Mouse (Mus musculus) liver, postnatal 0 days (tissue): Measurements from ENCODE around the gene Rbm44.
A peak's percentile ranks its signal among the peaks of the same experiment; 100 is the strongest.

Source experiments
- CTCF ChIP-seq: sonication (generic); IDR thresholded peaks from 2 replicates; pipeline ENCODE4 v1.5.1; 2016; ENCODE audit warnings: antibody characterized with exemption, low read depth
- EP300 ChIP-seq: IDR thresholded peaks from 2 replicates; pipeline ENCODE4 v1.6.1; 2016; ENCODE audit warnings: antibody characterized with exemption, low read depth, mild to moderate bottlenecking

GRCm38 (mm10) chr1:91101709-91102440 lies 43.0 kb upstream of the Rbm44 start:
- peak; percentile 73; the same call in 1 of the 2 replicates for TF ChIP-seq EP300
- no peak for TF ChIP-seq CTCF
